Mouse (Mus musculus) cerebellum, adult 2 months (tissue): ENCODE data around the gene Hoxd4.

Experiments used
- CTCF ChIP-seq: fragments of 200-500 bp; IDR thresholded peaks from 2 replicates; pipeline ENCODE4 v1.5.1; 2011; ENCODE audit warnings: low read depth, mild to moderate bottlenecking, control low read depth, low read length, moderate library complexity, borderline replicate concordance; ENCODE audit not compliant: insufficient read depth
- POLR2A ChIP-seq: fragments of 200-500 bp; IDR thresholded peaks from 2 replicates; pipeline ENCODE4 v1.6.1; 2011; ENCODE audit warnings: low read length, control low read depth, borderline replicate concordance; ENCODE audit not compliant: insufficient read depth

- TF ChIP-seq POLR2A (no peak), CTCF (no peak)
These were observed 34.6 kb upstream of the Hoxd4 start for GRCm38 (mm10) chr2:74677106-74677505.
